Mouse (Mus musculus): Measurements from ENCODE around the gene Serp2. TPM values are rescaled to one million over a fixed set of nuclear protein-coding genes. Genes with fewer than 3 reads are reported as not detected.

Gene Serp2
- polyA plus RNA-seq, 1 experiment from 2014 or later = 21.4 TPM

- ChIA-PET POLR2A (interaction anchor here (0.8 kb wide), 1 partner anchor 33 kb away, joined by 3 read pairs; no protein-coding TSS in a partner anchor), CTCF (interaction anchor here (1.7 kb wide), 1 partner anchor 14 kb away, joined by 5 read pairs; no protein-coding TSS in a partner anchor)
- DNase-seq (ENCODE audit: low read depth, low spot score) (no peak), ATAC-seq (no peak)
- H3K27me3 ChIP-seq = no peaks in the 10 kb centered on the region
- in situ Hi-C loops (cut with MboI; ENCODE audit: low pct_unique_long_range_greater_than_20kb) = no loop called here
- TF ChIP-seq CTCF (IDR thresholded peaks at IDR 0.05) = no peak
Observed at GRCm38 (mm10) chr14:76541341-76541740, 15.3 kb downstream of the Serp2 start.

- TF ChIP-seq CTCF (IDR thresholded peaks at IDR 0.05) = no peak
- ChIA-PET CTCF (interaction anchor here (1.7 kb wide), 1 partner anchor 15 kb away, joined by 5 read pairs; no protein-coding TSS in a partner anchor), POLR2A (no interaction called here)
- in situ Hi-C loops (cut with MboI; ENCODE audit: low pct_unique_long_range_greater_than_20kb) = no loop called here
- DNase-seq (ENCODE audit: low read depth, low spot score) (no peak), ATAC-seq (no peak)
- H3K27me3 ChIP-seq = no peaks in the 10 kb centered on the region
Observed at GRCm38 (mm10) chr14:76540005-76540670, 16.6 kb downstream of the Serp2 start.

- ATAC-seq = no peak
Observed at GRCm38 (mm10) chr14:76536921-76537320, 19.8 kb downstream of the Serp2 start.

DNA sequence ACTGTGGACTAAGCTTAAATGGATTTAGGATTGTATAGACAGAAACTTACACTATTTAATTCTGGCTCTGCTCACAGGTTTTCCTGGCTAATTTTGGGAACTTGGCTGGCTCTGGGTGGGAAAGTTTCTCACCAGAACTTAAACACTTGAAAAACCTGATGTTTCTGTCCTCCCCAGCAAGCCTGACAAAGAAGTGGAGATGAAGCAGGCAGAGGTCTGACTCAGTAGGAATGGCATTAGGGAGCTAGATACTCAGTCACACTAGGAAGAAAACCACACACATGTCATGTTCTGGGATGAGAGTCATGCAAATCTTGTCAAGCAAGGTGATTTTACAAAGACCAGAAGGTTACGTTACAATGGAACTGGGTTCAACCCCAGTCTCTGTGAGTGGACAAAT is 21.6 kb downstream of the Serp2 start:
- POLR2A ChIA-PET = interaction anchor here (1.0 to 5.7 kb wide), 7 partner anchors 15 to 283 kb away, joined by 3 to 87 read pairs (median 7); partner anchors contain the start of gene Serp2
- ATAC-seq = peak; percentile 52
- CTCF ChIA-PET = interaction anchor here (0.7 to 3.0 kb wide), 3 partner anchors 13 to 347 kb away, joined by 3 to 13 read pairs (median 3); no protein-coding TSS in a partner anchor
- no peak for TF ChIP-seq CTCF (IDR thresholded peaks at IDR 0.05)
- no peaks in the 10 kb centered on the region for H3K27me3 ChIP-seq
- no peak for DNase-seq (ENCODE audit: low read depth, low spot score)
- in situ Hi-C loops (cut with MboI; ENCODE audit: low pct_unique_long_range_greater_than_20kb) = loop anchor here (10.0 kb wide), 1 partner anchor 170 kb away; no protein-coding TSS in a partner anchor

More at GRCm38 (mm10) chr14:76536921-76537320, 19.8 kb downstream of the Serp2 start:
- no peak for DNase-seq (ENCODE audit: low read depth, low spot score)
- ChIA-PET POLR2A (no interaction called here), CTCF (no interaction called here)
- in situ Hi-C loops (cut with MboI; ENCODE audit: low pct_unique_long_range_greater_than_20kb) = loop anchor here (10.0 kb wide), 1 partner anchor 168 kb away; no protein-coding TSS in a partner anchor
- no peak for TF ChIP-seq CTCF (IDR thresholded peaks at IDR 0.05)
- H3K27me3 ChIP-seq = no peaks in the 10 kb centered on the region

DNA sequence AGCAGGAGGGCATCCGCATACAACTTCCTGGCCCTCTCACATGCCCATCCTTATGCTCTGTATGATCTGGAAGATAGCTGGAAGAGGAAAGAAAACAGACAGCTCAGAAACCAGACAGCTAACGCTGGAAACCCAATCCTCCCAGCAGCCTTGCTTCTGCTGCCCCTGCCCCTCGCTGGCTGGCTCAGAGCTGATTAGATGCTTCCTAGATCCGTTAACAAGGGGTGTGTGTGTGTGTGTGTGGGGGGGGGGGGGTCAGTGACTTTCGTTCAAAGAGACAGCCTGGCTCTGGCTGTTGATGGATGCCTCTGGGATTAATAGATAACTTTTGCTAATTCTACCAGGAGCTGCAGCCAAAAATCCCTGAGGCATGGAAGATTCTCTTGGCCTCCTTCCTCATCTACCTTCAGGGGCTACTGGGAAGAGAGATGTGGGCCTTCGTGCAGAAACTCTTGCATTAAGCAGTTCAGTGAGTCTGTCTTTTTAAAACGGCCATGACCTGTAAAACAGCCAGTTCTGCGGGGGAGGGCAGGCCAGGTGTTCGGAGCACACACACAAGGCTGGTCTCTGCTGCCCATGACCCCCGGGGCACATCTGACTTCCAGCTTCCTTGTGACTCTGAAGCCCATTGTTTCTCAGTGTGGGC is 23.4 kb downstream of the Serp2 start:
- DNase-seq (ENCODE audit: low read depth, low spot score) (peak; percentile 99), ATAC-seq (peak; percentile 58)
- TF ChIP-seq CTCF (IDR thresholded peaks at IDR 0.05) = no peak
- POLR2A ChIA-PET = interaction anchor here (0.6 to 5.7 kb wide), 17 partner anchors 10 to 533 kb away, joined by 3 to 87 read pairs (median 3); partner anchors contain the start of gene Serp2
- no peaks in the 10 kb centered on the region for H3K27me3 ChIP-seq
- in situ Hi-C loops (cut with MboI; ENCODE audit: low pct_unique_long_range_greater_than_20kb) = loop anchor here (10.0 kb wide), 1 partner anchor 172 kb away; no protein-coding TSS in a partner anchor
- CTCF ChIA-PET = interaction anchor here (0.9 to 3.0 kb wide), 6 partner anchors 11 to 188 kb away, joined by 3 to 13 read pairs (median 3); no protein-coding TSS in a partner anchor

DNA sequence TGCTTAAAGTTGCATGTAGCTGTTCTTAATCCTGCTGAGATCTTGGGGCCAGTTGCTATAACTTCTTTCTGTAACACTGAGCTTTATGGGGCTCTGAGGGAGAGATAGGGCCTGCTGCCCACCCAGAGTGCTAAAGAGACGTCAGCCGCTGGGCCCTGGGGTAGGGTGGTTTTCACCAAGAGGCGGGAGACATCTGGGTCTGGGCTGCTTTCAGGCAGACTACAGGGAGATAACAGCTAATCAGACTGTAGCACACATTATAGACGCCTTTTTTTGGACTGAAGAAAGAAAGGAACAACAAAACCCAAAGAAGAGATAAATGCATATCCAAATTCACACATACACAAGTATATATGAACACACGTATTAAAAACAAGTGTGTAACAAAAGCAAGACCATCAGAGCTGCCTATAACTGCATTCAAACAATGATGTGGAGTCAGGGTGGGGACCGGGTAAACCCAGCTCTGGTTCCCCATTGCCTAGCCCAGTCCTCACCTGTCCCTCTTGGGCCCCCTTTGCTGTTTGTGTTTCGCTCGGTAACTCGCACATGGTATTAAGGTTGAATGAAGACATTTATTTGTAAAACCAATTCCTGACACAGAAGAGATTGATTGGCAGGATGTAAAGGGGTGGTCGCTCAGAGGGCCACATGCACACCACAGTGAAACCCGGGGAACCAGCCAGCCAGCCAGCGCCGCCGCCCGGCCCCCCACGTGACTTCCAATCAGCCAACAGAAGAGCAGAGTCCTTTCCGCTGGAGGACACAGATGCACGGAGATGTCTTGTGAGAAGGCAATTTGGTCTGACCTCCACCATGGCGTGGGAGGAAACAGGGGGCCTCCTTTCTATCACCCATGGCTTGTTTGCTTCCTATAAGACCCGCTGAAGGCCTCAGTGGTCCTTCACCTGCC is 24.2 kb downstream of the Serp2 start:
- DNase-seq (ENCODE audit: low read depth, low spot score) (no peak), ATAC-seq (peak; percentile 31)
- POLR2A ChIA-PET = interaction anchor here (0.8 to 5.7 kb wide), 14 partner anchors 9 to 399 kb away, joined by 3 to 87 read pairs (median 4); partner anchors contain the start of gene Serp2
- CTCF ChIA-PET = interaction anchor here (0.6 to 3.0 kb wide), 10 partner anchors 11 to 189 kb away, joined by 3 to 13 read pairs (median 3); no protein-coding TSS in a partner anchor
- no peaks in the 10 kb centered on the region for H3K27me3 ChIP-seq
- in situ Hi-C loops (cut with MboI; ENCODE audit: low pct_unique_long_range_greater_than_20kb) = loop anchor here (10.0 kb wide), 1 partner anchor 172 kb away; no protein-coding TSS in a partner anchor
- TF ChIP-seq CTCF (IDR thresholded peaks at IDR 0.05) = no peak

DNA sequence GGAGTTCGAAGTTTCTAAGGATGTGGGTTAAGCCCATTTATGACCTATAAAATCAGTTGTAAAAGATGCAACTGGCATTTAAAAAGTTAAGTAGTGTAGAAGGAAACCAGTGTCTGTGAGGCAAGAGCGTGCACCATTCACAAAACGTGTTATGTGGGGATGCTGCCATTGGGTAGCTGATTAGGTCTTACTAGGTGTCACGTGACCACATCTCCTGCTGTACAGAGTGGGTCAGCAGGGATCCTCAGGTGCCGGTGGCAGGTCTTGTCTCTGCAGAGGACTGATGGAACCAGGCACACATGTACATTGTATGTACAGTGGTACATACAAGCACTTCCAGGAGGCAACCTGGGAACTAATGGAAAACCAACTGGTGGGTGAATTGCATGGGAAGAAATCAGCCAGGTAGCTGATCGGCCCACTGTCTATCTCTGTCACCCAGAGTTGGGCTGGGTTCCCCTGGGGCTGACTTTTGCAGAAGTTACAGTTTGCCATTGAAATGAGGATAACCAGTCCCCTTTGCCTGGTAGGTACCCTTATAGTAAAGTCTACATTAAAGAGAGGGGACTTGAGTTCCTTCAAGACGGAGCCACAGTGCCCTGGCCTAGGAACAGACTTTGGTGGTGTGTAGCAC is 25.5 kb downstream of the Serp2 start:
- DNase-seq (ENCODE audit: low read depth, low spot score) (no peak), ATAC-seq (no peak)
- in situ Hi-C loops (cut with MboI; ENCODE audit: low pct_unique_long_range_greater_than_20kb) = loop anchor here (10.0 kb wide), 1 partner anchor 174 kb away; no protein-coding TSS in a partner anchor
- ChIA-PET POLR2A (interaction anchor here (0.8 to 5.7 kb wide), 5 partner anchors 11 to 401 kb away, joined by 3 to 87 read pairs (median 4); no protein-coding TSS in a partner anchor), CTCF (interaction anchor here (1.0 to 1.4 kb wide), 2 partner anchors 167 to 389 kb away, joined by 3 to 4 read pairs; no protein-coding TSS in a partner anchor)
- no peaks in the 10 kb centered on the region for H3K27me3 ChIP-seq
- TF ChIP-seq CTCF (IDR thresholded peaks at IDR 0.05) = no peak

DNA sequence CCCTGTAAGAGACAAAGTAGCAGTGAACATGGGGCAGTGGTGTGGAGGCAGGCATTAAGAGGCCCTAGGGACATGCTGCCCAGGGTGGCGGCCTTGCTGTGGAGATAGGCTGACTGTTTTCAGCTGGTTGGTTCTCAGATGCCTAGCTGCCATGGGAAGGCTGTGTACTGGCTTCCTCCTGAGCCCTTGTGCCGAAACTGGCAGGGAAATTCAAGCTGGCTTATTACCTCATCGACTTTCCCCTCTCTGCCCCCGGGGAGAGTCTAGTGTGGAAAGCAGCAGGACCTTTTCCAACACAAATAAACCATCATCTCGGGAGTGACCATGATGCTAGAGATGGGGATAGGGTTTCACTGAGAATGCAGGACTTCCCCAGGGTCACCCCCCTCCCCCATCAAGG is 28.0 kb downstream of the Serp2 start:
- peak; percentile 77 for ATAC-seq
- TF ChIP-seq CTCF (IDR thresholded peaks at IDR 0.05) = no peak
- no peaks in the 10 kb centered on the region for H3K27me3 ChIP-seq
- in situ Hi-C loops (cut with MboI; ENCODE audit: low pct_unique_long_range_greater_than_20kb) = no loop called here
- ChIA-PET CTCF (interaction anchor here (1.2 to 1.7 kb wide), 2 partner anchors 169 to 381 kb away, joined by 4 read pairs; no protein-coding TSS in a partner anchor), POLR2A (interaction anchor here (1.0 to 3.8 kb wide), 6 partner anchors 10 to 247 kb away, joined by 3 to 26 read pairs (median 16); no protein-coding TSS in a partner anchor)
- DNase-seq (ENCODE audit: low read depth, low spot score) = no peak
